Mouse (Mus musculus) layer of hippocampus, adult 9-11 months (tissue): ENCODE results near the gene 5031439G07Rik.
"Not testable (repeated sequence)": the region's sequence is repeated elsewhere in the genome, so short reads cannot be mapped to it uniquely, and the experiment has no call there.

ENCODE experiments used
- DNase-seq: peaks from one replicate; pipeline ENCODE4 v3.0.0; 2022

Gene 5031439G07Rik

DNA sequence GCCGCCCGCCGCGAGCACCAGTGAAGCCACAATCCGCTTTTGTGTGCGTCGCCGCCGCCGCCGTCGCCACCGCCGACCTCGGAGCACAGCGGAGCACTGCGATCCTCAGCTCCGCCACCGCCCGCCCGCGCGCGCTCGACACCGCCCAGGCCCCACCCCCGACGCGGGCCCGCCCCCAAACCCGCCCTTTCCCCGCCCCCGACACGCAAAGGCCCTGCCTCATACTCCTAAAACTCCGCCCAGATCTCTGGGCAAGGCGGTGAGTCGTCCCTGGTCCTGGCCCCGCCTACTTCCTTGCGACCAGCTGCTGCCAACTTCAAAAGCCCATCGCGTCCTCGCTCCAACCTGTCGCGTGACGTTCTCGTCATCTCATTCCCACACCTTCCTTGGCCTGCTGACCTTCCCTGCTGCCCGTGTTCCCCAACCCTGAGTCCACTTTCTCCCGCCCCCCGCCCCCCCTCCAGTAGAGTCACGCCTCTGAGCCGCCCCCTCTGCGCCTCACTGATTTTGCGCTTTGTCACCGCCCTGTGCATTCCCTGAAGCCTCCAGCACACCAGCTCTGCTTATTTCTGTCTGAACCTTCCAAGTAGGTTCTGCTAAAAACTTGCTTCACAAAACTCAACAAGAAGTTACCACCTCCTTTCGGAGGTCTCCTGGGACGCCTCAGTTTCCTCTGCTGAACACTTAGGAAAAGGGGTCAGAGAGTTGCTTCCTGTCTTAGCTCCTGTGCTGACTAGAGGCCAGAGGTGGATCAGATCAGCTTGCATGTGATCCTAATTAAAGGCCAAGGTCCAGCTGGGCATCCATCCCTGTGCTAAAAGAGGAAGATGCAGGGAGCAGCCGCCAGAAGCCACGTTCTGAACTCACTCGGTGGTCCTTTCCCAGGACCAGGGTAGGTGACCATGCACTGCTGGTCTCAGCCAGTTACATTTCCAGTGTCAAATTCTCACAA lies at the start of gene 5031439G07Rik:
5031439G07Rik (minus strand) TSS at position 678 of the 952 bp plus-strand sequence.
- DNase-seq: peak; percentile 94

DNA sequence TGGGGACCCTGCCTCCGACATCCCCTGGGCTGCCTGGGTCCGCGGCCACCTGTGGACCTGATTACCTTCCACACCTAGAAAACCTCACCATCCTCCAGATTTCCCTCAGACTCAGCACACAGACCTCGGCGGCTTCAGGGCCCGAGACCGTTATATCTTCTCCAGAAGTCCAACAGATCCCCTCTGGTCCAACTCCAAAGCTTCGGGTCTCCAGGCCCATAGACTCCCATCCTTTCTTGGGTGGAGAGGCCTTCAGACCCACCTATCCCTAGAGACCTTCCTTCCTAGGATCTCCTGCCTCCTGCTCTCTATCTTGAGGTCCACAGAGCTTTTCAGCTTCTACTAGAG lies 49.0 kb upstream of the 5031439G07Rik start:
- DNase-seq: no peak

DNA sequence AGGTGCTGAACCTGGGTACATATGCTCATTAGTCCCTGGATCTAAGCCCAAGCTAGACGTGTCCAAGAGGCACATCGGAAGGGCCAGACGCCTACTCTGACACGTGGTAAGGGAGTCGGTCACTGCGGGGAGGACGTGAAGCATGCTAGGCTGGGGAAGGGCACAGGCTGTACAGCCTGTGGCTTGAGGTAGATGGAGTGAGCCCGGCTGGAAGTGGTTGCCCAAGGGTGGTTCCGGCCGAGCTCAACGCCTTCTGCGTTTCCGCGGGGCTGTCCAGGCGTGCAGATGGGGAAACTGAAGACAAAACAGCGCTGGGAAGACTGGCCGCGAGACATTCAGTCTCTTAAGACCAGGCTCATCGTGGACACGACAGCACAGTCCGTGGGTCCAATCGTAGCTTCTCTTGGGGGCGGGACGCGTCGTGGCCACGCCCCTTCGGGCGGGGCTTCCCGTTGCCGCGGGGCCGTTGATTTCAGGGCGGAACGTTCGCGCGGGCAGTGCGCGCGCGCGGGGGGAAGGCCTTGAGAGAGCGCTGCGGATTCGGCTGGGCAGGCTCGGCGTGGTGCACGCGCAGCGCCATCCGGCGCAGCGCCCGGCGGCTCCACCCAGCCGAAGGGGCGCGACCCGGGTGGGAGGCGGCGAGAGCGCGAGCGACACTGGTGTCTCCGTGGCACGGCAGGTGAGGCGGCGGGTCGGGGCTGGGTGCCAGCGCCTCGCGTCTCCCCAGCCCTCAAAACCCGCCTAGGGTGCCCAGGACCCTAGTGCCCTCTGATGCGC lies 48.4 kb upstream of the 5031439G07Rik start:
- peak; percentile 97 for DNase-seq

DNA sequence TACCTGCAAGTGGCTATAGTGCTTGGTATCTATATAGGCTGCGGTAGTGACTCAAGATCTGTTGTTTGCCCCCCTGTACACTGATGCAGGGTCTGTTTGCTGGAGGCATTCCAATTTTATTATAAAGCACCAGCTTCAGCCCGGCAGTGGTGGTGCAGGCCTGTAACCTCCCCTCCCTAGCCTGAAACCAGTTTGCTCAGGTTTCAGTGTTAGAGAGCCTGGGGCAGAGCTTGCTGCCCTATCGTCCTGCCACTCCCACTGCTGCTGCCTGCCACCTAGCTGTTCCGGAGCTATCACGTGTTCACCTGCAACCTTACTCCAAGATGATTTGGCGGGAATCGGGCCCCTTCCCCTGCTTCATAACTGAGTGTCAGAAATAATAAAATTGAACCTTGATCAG lies 45.6 kb upstream of the 5031439G07Rik start:
- not testable (repeated sequence) for DNase-seq

DNA sequence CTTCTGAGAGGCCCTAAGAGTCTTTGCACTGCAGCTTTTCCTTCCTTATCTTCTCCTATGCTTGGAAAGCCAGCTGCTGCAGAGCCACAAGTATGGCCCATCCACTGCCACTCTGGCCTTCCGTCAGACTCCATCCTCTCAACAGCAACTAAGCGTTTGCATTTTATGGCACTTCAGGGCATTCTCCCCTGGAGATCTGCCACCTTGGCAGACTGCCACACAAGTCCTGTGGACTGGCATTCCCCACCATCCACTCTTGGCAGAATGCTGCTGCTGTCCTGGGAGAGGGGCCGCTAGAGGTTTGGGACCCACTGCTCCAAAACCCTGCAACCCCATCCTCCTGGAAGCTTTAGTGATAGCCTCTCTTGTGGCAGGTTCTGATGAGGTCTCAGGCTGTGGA lies 43.5 kb upstream of the 5031439G07Rik start:
- DNase-seq: no peak

DNA sequence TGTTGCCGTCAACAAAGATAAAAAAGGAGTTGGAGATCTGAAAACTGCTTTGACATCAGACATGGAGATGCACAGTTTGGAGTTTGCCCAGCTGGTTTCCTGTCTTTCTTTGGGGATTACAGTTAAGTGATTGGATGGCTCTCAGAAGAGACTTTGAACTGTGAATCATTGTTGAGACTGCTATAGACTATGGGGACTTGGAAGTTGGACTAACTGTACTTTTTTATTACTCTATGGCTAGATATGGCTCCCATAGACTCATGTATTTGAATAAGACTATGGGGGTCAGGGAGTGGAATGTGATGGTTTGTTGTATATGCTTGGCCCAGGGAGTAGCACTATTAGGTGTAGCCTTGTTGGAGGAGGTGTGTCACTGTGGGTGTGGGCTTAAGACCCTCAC lies 42.3 kb upstream of the 5031439G07Rik start:
- DNase-seq: not testable (repeated sequence)

DNA sequence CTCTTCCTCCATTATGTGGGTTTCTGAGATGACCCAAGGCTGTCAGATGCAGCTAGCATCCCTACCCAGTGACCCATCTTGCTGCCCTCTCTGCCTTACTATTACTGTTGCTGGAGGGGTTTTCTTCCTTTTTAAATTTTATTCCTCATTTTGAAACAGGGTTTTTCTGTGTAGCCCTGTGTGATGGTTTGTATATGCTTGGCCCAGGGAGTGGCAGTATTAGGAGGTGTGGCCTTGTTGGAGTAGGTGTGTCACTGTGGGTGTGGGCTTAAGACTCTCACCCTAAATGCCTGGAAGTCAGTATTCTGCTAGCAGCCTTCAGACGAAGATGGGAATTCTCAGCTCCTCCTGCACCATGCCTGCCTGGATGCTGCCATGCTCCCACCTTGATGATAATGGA lies 40.3 kb upstream of the 5031439G07Rik start, which contains the start of gene Fam118a:
Fam118a (plus strand) TSS at position 301 of the 400 bp plus-strand sequence.
- not testable (repeated sequence) for DNase-seq

DNA sequence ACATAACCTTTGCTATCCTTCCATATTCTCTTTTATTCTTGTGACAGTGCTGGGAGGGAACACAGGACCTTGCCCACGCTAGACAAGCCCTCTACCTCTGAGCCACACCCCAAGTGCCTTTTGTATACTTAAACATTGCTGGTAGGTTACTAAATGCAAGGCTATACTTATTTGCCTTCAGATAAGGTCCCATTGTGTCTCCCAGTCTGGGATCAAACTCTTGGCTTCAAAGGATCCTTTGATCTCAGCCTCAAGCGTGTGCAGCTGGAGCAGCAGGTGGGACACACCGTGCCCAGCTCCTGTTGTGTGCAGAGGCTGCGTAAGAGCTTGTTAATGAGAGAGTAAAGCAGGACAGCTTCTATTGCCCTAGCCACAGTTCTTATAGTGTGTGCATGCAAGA lies 39.4 kb upstream of the 5031439G07Rik start:
- DNase-seq: no peak

DNA sequence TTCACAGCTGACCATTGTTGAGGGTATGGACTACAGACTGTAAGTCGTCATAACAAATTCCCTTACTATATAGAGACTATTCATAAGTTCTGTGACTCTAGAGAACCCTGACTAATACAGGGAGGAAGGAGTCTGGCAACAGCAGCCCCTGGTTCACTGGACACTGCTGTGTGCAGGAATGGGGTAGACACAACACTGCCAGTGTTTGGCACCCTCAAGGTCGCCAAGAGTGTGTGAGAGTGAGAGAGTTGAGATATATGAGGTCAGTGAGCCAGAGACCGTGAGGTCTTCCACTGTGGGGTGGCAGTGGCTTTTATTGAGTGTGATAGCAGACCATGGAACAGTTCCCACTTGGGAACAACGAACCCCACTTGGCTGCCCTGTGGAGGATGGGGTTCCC lies 37.8 kb upstream of the 5031439G07Rik start:
- no peak for DNase-seq

DNA sequence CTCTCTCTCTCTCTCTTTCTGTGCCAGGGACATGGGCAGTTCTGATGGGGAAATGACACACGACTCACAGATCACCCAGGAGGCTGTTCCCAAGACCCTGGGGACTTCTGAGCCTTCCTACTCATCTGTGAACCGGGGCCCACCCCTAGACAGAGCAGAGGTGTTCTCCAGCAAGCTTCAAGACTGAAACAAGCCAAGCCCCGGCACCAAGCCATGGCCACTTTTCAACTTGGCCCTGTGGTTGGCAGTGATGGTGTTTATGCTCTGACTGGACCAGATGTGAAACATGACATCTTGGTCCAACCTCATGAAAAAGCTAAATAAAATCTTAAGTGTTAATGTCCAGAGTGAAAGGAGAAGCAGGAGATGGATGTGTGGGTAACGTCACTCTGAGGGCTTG lies 33.9 kb upstream of the 5031439G07Rik start:
- no peak for DNase-seq

DNA sequence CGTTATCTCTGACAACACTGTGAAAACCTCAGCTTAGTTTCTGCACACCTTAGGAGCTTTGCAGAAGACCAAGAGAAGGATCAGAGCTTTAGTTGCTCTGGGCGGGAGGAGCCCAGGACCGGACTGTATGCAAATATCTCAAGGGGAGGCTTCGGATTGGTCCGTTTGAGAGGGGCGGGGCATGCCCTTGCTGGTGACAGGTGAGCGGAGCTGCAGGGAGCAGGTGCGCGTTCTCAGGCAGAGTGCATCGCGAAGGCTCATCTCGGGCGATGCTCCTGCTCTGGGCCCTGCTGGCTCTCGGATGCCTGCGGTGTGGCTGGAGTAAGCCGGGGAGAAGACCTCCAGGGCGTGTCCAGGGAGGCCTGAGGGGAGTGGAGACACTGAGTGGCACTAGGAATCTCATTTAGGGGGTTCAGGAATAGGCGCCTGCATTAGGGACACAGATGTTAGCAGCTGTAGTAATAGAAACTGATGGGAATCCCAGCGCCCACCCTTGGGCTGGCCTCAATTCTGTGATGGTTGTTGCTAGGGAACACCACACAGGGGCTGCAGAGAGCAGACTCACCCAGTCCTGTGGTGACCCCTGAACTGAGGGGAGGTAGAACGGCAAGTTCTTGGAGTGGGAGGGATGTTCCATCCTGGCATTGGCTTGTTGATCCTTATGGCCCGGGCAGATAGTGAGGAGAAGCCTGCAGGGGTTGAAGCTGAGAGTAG lies 28.8 kb upstream of the 5031439G07Rik start, which contains the start of gene Upk3a:
Upk3a (plus strand) TSS at position 191 of the 714 bp plus-strand sequence.
- no peak for DNase-seq

DNA sequence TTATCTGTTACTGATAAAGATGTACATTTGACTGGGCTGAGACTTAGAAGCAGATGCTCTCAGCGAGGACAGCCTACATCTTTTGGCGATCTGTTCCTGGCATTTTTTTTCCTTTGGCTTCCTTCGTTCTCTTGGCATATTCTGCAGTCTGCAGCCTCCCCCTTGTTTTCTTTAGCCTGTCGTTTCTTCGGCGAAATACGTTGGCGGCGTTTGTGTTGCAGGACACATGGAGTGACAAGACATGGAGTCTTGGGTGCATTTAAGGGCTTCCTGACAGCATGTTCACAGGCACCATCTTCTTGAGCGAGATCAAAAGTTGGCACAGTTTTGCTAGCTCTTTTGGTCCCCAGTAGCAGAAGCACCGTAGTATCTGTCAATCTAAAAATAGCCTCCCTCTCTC lies 27.4 kb upstream of the 5031439G07Rik start:
- DNase-seq: peak; percentile 78

DNA sequence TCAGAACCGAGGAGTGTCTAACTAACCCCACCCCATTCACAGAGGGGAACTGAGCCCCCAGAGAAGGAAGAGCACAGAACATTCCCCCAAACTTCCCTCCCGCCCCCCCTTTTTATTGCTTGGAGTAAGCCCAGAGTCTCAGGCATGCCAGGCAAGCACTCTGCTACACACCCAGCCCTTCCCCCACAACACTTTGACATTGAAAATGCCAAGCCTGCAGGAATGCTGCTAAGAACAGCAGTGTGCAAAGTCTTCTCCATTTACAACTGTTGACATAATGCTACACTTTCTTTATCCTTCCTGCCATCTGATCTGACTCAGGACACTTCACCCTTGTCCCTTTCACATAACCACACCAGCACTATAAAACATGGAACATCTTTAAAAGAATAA lies 24.3 kb upstream of the 5031439G07Rik start:
- DNase-seq: no peak

DNA sequence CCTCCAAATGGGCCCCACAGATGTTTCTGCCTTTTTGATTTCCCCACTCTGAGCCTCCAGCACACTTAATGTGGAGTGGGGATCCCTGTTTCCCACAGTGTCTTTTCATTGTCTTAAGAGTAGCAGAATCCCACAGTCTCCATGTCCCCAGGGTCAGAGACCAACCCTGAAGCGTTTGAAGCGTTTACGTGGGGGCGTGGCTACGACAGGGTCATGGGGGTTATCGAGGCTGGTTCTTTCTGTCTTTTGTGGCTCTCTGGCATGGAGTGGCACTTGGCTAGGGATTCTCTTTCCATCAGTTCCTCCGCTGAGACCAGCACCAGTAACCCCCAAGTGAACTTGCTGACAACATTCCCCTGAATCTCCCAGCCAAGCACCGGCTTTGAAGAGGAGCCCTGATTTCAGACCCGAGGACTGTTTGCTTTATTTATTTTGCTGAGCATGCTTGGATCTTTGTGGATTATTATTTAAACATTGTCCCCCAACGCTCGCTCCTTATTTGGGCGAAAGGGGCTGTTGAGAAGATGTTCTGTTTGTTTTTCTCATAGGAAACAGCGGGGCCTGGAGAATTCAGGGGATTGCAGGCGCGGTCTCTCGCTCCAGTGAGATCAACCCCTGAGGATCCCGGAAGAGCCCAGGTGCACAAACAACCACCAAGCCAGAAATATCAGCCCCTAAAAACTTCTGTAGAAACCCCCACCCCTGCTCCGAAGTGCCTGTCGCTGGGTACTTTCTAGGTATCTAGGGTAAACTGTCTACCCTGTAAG lies 23.7 kb upstream of the 5031439G07Rik start:
- no peak for DNase-seq

DNA sequence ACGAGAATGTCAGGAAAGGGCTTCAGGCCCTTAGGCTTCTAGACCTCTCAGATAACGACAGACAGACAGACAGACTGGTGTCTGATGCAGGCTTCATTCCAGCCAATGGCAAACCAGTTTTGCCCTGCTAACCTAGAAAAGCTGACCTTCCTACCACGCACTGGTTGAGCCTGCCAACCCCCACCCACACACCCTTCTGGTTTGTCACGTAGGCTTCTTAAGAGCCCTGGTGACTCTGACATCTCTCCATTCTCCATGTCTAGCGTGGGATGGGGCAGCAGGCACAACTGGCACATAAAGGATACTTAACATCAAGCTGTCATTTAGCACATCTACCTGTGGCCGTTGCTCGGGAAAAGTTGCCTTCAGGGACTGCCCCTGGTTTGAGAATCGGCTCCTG lies 21.3 kb upstream of the 5031439G07Rik start:
- DNase-seq: peak; percentile 8

DNA sequence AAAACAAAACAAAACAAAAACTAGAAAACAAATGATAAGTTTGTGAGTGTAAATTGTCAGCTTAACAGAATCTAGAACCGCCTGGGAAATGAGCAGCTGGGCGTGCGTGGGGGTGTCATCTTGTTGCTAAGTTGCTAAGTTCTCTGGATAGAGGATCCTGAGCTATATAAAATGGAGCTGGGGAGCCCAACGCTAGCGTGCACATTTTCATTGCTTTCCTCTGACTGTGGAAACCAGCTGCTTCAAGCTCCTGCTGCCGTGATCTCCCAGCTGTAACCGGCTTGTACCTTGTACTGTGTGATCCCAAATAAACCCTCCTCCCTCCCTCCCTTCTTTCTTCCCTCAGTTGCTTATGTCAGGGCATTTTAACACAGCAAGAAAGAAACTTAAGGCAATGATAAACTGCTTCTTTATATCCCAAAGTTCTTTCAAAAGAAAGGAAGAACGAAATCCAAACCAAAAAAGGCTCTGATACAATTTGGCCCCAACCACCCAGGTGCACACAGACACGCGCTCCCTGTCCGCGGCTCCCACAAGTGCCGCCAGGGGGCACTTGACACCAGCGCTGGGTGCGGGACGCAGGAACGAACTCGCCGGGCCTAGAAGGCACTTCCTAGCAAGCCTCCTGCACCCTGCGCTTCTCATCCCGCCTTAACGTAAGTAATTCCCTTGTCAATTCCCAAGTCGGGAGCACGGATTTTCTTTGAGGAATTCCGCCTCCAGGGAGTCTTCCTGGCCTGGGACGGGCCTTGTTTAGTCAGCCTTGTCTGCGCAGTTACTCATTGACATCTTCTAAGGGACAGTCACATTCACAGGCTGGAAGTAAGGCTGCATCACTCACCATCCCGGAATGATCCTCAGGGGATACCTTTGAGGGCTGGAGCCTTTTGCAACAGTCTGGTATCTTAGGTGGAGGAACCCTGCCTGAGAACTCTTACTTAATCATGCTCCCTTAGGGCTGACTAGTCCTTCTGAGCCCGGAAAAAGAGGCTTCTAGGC lies 12.9 kb upstream of the 5031439G07Rik start:
- peak; percentile 78 for DNase-seq

DNA sequence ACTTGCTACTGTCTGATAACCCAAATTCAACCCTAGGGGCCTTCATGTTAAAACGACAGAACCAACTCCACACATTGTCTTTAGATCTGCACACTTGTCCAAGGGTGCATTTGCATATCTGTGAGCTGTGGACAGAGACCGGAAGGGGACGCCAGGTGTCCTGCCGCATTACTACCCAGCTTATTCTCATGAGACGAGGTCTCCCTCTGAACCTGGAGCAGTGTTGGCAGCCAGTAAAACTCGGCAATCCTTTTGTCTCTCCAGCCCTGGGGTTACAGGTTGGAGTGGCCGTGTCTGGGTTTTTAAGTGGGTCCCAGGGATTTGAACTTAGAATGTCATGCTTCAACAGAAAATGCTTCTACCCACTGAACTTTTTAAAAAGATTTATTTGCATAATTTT lies 11.6 kb upstream of the 5031439G07Rik start:
- no peak for DNase-seq

DNA sequence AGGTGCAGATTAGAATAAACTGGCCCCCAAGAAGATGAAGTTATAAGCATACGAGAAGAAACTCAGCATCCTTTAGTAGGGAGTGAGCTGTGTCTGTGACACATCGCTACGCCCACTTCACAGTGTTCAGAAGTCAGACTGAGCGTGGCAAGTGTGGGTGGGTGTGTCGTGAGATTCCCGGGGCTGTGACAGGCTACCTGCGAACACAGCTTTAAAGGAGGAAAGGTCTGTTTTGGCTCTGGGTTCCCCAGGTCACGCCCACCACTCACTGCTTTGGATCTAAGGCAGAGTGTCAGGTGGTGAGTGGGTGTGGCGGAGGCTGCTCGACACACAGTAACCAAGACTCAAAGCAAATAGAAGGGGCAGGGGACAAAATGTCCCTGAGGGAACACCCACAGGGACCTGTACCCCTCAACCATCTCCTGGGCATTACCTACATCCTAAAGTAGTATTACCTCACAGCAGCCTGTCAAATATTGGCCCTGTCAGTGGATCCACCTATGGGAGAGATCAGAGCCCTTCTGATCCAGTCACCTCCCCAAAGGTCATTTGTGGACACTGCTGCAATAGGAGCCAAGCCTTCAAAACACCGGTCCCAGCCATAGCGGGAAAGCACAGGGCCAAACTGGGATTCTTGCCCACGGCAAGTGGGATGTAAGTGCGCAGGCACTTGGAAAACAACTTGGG lies 9.6 kb upstream of the 5031439G07Rik start:
- DNase-seq: peak; percentile 67

DNA sequence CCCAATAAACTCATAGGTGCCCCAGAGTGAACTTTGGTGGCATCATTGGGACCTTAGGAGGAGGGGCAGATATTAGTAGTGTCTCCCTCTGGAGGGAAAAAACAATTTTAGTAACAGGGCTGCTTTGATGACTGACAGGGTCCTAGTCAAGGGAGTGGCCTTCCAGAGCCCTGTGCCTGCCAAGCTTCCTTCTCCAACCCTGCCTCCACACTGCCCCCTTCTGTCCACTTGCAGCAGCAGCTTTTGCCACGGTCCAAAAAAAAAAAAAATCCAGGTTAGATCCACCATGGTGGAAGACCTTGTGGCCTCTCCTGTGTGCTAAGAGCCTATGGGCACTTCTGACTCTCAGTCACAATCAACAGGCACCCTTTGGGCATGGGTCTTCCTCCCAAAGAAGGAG lies 7.6 kb upstream of the 5031439G07Rik start:
- DNase-seq: no peak

DNA sequence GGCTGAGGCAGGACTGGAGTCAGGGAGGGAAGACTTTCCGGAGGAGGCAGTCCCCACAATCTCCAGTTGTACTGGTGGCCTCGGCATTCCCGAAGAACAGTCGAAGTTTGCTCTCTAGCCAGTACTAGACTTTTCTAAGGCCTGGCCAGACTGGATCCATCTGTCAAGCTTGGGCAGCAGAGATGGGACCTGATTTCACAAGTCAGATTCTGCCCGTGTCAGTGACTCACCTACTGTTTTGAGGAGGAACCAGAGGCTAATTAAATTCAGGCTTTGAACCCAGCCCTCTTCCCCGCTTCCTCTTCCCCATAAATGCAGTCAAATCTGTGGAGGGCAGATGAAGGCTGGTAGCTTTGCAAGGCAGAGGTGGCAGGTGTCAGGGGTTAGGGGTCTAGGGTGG lies 6.7 kb upstream of the 5031439G07Rik start:
- no peak for DNase-seq
